Mouse (Mus musculus) cerebellum, adult 2 months (tissue): ENCODE measurements around the gene Cstf3. TPM values are rescaled to one million over a fixed set of nuclear protein-coding genes. Genes with fewer than 3 reads are reported as not detected.

Experiments
- DNase-seq, 2 experiments: peaks; one replicate each; pipeline ENCODE4 v3.0.0; 2021
- H3K27ac ChIP-seq: fragments of 200-500 bp; 2 replicates; pipeline ENCODE4 v1.5.1; 2012; ENCODE audit warnings: low read length, control low read depth, inconsistent platforms; ENCODE audit not compliant: insufficient read depth
- H3K27me3 ChIP-seq: fragments of 200-500 bp; 2 replicates; pipeline ENCODE4 v1.6.1; 2012; ENCODE audit warnings: inconsistent platforms, mild to moderate bottlenecking, low read length, moderate library complexity; ENCODE audit not compliant: control insufficient read depth, insufficient read depth
- H3K4me1 ChIP-seq: fragments of 200-500 bp; 2 replicates; pipeline ENCODE4 v1.6.1; 2011; ENCODE audit warnings: low read length; ENCODE audit not compliant: control insufficient read depth, insufficient read depth
- H3K4me3 ChIP-seq: fragments of 200-500 bp; replicated peaks from 2 replicates; pipeline ENCODE3; 2011; ENCODE audit warnings: mild to moderate bottlenecking, low read depth, low read length, control low read depth; ENCODE audit not compliant: insufficient read depth
- CTCF ChIP-seq: fragments of 200-500 bp; IDR thresholded peaks from 2 replicates; pipeline ENCODE4 v1.5.1; 2011; ENCODE audit warnings: low read depth, mild to moderate bottlenecking, control low read depth, low read length, moderate library complexity, borderline replicate concordance; ENCODE audit not compliant: insufficient read depth
- POLR2A ChIP-seq: fragments of 200-500 bp; IDR thresholded peaks from 2 replicates; pipeline ENCODE4 v1.6.1; 2011; ENCODE audit warnings: low read length, control low read depth, borderline replicate concordance; ENCODE audit not compliant: insufficient read depth
- WGBS: fragments of 180-500 bp; shearing (Covaris S2); methylation state at CpG from one replicate; pipeline ENCODE4 v1.1.7; 2018; 5-methylcytosine and 5-hydroxymethylcytosine counted together
- polyA plus RNA-seq: library from polyadenylated mRNA; depleted of rRNA; stranded (reverse); fragments of >200 nt; gene quantifications from 2 replicates; pipeline ENCODE4 v1.2.3, GENCODE M21; 2012

The Cstf3 gene
- polyA plus RNA-seq, 1 experiment = 35.8 TPM

DNA sequence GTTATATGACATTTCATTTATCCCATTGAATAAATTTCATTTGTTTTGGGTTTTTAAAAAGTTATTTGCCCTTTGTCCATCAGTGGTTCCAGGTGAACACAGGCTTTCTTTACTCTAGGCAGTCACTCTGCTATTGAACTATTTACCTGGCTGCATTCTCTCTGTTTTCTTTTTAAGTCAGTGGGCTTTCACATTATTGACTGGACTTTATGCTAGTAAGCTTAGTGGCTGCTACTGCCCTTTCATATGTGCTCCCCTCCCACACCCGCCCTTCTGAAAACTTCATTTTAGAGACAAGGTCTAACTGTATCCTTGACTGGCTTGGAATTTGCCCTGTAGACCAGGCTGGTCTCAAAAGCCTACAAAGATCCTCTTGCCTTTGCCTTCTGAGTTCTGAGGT lies 15.2 kb downstream of the Cstf3 start:
- 90% methylated on average over 1 of the region's 1 CpGs for WGBS
- no peak for DNase-seq

DNA sequence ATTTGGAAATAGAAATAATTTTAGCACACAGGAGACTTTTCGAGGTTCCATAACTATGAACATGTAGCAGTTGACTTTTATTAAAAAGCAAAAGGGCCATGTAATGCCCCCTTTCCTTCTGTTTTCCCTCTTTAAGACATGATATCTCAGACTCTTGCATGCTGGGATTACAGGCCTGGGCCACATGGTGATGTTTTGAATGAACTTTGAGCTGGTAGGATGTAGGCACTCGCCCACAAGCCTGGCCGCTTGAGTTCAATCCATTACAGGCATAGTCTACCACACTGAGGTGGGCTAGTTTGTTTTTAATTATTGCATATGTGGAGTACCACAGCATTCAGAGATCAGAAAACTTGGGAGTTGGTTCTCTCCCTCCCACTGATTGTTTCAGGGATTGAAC lies 24.5 kb downstream of the Cstf3 start:
- no peak overlapping the region for H3K4me3 ChIP-seq
- no peaks in the 10 kb centered on the region for H3K4me1 ChIP-seq
- no peak for DNase-seq
- H3K27ac ChIP-seq = no peak overlapping the region
- WGBS = 98% methylated on average over 3 of the region's 3 CpGs
- no peaks in the 10 kb centered on the region for H3K27me3 ChIP-seq
- no peak for TF ChIP-seq CTCF
- TF ChIP-seq POLR2A = no peak

More for the DNA sequence above, 15.2 kb downstream of the Cstf3 start:
- Histone ChIP-seq H3K4me1 (no peaks in the 10 kb centered on the region), H3K27ac (no peak overlapping the region), H3K27me3 (no peaks in the 10 kb centered on the region), H3K4me3 (no peak overlapping the region)
- no peak for TF ChIP-seq POLR2A
- TF ChIP-seq CTCF = no peak

DNA sequence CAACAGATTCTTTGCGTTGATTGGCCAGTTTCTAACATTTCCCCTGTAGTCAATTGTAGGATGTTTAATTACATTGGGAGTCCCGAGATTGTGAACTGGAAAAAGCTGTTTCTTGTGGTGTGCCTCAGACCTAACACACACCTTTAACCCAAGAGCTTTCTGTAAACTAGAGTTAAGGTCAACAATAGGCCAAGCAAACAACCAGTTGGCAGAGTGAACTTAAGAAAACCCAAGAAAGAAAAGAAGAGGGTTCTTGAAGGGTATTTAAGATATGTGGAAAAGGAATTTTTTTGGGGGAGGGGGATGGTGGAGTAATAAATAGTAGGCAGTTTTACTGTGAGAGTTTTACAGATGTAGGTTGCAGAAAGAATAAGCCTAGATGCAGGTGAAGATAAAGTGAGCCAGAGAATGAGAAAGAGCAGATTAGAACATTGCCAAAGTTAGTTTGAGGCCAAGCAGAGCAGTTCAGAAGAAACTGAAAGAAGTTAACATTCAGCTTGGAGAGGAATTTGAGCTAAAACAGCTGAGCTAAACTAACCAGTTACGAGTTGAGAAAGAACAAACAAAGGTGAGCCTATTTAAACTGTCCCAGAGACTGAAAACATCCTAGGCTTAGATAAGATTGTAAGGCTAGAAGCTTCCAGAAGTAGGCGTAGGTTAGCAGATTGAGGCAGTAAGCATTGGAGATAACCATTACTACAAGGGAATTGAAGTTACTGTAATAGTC lies 25.8 kb downstream of the Cstf3 start:
- H3K4me3 ChIP-seq = no peak overlapping the region
- H3K4me1 ChIP-seq = no peaks in the 10 kb centered on the region
- no peak overlapping the region for H3K27ac ChIP-seq
- H3K27me3 ChIP-seq = no peaks in the 10 kb centered on the region
- no peak for DNase-seq
- WGBS = 96% methylated on average over 4 of the region's 4 CpGs
- no peak for TF ChIP-seq POLR2A
- TF ChIP-seq CTCF = no peak

DNA sequence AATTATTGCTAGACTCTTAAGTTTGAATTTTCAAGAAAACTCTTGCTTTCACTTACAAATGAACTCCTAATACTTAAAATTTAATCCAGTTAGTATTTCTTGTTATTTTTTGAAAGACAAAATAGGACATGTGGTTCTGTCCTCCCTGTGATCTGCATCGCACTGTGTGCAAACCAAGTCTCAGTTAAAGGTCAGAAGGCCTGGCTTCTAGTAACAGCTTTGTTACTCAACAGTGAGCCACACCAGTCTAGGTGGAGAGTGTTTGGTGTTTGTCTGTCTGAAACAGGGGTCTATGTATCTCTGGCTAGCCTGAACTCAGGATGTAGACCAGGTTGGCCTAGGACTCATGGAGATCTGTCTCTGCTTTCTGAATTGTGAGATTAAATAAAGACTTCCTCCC lies 68.3 kb downstream of the Cstf3 start:
- WGBS = 88% methylated on average over 1 of the region's 1 CpGs
- Histone ChIP-seq H3K4me1 (no peaks in the 10 kb centered on the region), H3K27me3 (no peaks in the 10 kb centered on the region), H3K27ac (no peak overlapping the region), H3K4me3 (no peak overlapping the region)
- no peak for DNase-seq
- no peak for TF ChIP-seq CTCF

DNA sequence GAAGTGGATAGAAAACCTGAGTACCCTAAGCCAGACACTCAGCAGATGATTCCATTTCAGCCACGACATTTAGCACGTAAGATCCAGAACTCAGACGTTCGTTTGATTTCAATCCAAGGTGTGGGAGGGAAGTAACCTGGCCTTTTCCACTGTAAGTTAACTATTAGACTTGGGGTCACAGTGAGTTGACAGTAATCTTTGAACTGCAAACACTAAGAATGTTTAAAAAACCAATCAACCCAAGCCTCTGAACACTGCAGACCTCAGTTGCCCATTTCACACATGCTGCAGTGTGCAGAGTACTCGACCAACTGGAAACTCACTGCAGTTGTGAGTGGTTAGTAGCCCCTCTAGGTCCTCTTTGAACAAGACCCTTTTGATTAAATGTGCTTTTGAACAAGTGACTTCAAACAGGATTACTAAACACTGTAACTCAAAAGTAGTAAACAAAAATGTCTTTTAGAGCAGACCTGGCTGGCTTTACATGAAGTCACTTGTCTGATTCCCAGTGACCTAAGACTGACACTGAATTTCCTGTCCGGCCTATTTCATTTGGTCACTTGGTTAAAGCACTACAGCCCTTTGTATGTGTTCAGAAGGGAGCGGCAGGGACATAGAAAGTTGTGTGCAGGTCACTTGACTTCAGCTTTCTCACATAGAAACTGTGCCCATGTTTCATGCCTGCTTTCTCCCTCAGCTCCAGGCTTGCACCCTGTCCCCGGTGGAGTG lies 73.2 kb downstream of the Cstf3 start:
- H3K27ac ChIP-seq = no peak overlapping the region
- H3K4me1 ChIP-seq = no peaks in the 10 kb centered on the region
- TF ChIP-seq POLR2A (no peak), CTCF (no peak)
- no peak overlapping the region for H3K4me3 ChIP-seq
- 83% methylated on average over 8 of the region's 8 CpGs for WGBS
- no peak for DNase-seq
- no peaks in the 10 kb centered on the region for H3K27me3 ChIP-seq

DNA sequence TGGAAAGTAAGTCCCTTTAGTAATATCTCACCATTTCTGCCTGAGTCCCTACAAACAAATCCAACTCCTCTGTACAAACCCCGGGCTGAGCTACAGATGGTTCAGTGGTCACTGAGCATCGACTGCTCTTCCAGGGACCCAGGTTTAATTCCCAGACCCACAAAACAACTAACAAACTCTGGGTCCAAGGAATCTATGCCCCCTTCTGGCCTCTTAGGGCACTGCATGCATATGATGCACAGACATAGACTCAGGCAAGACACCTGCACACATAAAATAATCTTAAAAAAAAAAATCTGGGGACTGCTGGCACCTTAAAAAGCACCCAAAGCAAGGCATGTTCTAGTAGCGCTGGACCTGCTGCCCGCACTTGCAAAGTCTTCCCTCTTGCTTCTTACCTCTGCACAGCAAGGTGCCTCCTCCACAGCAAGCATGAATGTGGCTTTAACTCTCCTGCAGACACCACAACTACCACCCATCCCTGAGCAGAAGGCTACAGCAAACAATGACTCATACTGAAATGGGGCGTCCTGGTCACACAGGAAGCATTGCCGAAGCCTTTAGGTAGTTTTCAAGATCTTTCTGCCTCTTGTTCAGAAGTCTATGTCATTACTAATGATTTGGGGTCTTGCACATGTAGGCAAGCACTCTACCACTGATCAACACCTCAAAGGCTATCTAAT lies 78.9 kb downstream of the Cstf3 start:
- DNase-seq = no peak
- TF ChIP-seq POLR2A = no peak
- no peak for TF ChIP-seq CTCF
- H3K4me3 ChIP-seq = no peak overlapping the region
- no peaks in the 10 kb centered on the region for H3K4me1 ChIP-seq
- 91% methylated on average over 6 of the region's 6 CpGs for WGBS
- no peaks in the 10 kb centered on the region for H3K27me3 ChIP-seq
- H3K27ac ChIP-seq = no peak overlapping the region

DNA sequence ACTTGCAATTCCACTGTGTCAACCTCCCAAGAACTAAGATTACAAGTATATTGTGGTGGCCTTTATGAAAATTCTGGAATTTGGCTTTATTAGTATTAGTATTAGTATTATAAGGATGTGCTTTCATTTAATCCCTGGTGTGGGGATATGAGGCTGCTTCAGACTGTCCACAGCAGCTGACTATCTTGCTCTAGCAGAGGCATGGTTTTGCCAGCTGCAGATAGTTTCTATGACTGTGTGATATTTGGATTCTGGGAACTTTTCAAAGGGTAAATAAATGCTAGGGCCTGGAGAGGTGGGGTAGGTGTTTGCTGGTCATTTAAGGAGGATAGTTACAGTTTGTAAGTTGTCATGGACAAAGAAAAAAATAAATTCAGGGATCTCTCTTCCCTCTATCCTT lies 81.4 kb downstream of the Cstf3 start:
- H3K4me1 ChIP-seq = no peaks in the 10 kb centered on the region
- TF ChIP-seq CTCF (no peak), POLR2A (no peak)
- DNase-seq = no peak
- no peak overlapping the region for H3K27ac ChIP-seq
- H3K27me3 ChIP-seq = no peaks in the 10 kb centered on the region
- no peak overlapping the region for H3K4me3 ChIP-seq
